Mouse (Mus musculus) lung, adult 2 months (tissue): ENCODE measurements at regions not wholly inside any gene's neighbourhood (a gene's known extent, or its start where the extent isn't known, plus 50 kb on each side); places are given as distances from the start of the nearest gene placed in this dataset.

Source experiments
- CTCF ChIP-seq: fragments of 200-500 bp; IDR thresholded peaks from 2 replicates; pipeline ENCODE4 v1.5.1; 2011; ENCODE audit warnings: mild to moderate bottlenecking, low read length, control low read depth; ENCODE audit not compliant: insufficient read depth
- POLR2A ChIP-seq: fragments of 200-500 bp; IDR thresholded peaks from 2 replicates; pipeline ENCODE4 v1.6.1; 2011; ENCODE audit warnings: low read depth, mild to moderate bottlenecking, control low read depth, low read length, borderline replicate concordance; ENCODE audit errors: extremely low read depth

DNA sequence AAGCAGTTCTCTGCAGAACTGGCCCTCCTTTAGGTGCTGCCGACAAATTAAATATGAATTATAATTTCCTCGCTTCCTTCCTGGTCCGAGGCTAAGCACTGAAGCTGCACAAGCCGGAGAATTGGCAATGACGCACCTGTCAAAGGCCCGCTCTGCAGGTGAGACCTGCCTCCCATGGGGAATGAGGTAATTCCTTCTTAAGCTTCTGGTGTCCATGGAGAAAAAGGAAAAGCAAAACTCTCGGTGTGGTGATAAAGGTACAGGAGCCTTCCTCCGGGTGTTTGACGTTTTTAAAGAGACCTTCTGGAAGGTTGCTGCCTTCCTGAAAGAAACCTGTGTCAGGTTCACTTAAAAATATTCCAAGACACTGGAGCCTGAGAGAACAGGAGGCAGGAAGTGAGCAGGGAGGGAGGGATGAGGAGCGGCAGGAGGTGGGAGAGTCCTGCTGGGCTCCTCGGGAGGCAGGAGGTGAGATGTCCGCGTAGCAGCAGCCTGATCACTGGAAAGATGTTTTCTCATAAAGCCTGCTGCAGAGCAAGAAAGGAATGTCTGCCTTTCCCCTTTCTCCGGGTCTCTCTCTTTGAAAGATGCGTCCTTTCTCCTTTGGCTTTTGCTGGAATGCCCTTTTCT, 114.9 kb downstream of the Zfp706 start:
- TF ChIP-seq CTCF (no peak), POLR2A (no peak)
